Mouse (Mus musculus) forebrain, embryonic 15.5 days (tissue): Measurements from ENCODE around the gene Itsn1. TPM values are rescaled to one million over a fixed set of nuclear protein-coding genes. Genes with fewer than 3 reads are reported as not detected.

Experiments used
- ATAC-seq: fragments of 200-750 bp; cut with Nextera tagmentation; replicated peaks from 2 replicates; pipeline ENCODE4 v1.8.0; 2017; ENCODE audit warnings: mild to moderate bottlenecking, moderate TSS enrichment, moderate library complexity
- H3K27ac ChIP-seq: fragments of 300-500 bp; sonication (generic); replicated peaks from 2 replicates; pipeline ENCODE4 v1.5.1; 2015; ENCODE audit warnings: mild to moderate bottlenecking, inconsistent platforms
- H3K27me3 ChIP-seq: fragments of 300-500 bp; sonication (generic); 2 replicates; pipeline ENCODE4 v1.6.1; 2015; ENCODE audit warnings: inconsistent platforms
- H3K36me3 ChIP-seq: fragments of 300-500 bp; sonication (generic); 2 replicates; pipeline ENCODE4 v1.6.1; 2015; ENCODE audit warnings: mild to moderate bottlenecking, inconsistent platforms
- H3K4me1 ChIP-seq: fragments of 300-500 bp; sonication (generic); 2 replicates; pipeline ENCODE4 v1.6.1; 2015; ENCODE audit warnings: inconsistent platforms
- H3K4me2 ChIP-seq: fragments of 300-500 bp; sonication (generic); replicated peaks from 2 replicates; pipeline ENCODE4 v1.6.1; 2015; ENCODE audit warnings: mild to moderate bottlenecking, inconsistent platforms
- H3K4me3 ChIP-seq: fragments of 300-500 bp; sonication (generic); 2 replicates; pipeline ENCODE4 v1.5.1; 2015; ENCODE audit warnings: mild to moderate bottlenecking, inconsistent platforms
- H3K9ac ChIP-seq: fragments of 300-500 bp; sonication (generic); replicated peaks from 2 replicates; pipeline ENCODE4 v1.6.1; 2015; ENCODE audit warnings: mild to moderate bottlenecking, inconsistent platforms
- H3K9me3 ChIP-seq: fragments of 300-500 bp; sonication (generic); 2 replicates; pipeline ENCODE4 v1.6.1; 2016; ENCODE audit warnings: inconsistent platforms
- WGBS: fragments of 180-500 bp; shearing (Covaris S2); methylation state at CpG from one replicate; pipeline ENCODE4 v1.1.7; 2015; ENCODE audit warnings: mixed read lengths; 5-methylcytosine and 5-hydroxymethylcytosine counted together
- polyA plus RNA-seq: library from polyadenylated mRNA; unstranded; fragments of >200 nt; fragmentation: Nextera tagmentation; extraction: Ambion mirVana; gene quantifications from 2 replicates; pipeline ENCODE4 v1.2.1, GENCODE M21; 2015

Itsn1 gene
- polyA plus RNA-seq, 1 experiment from 2014 or later = 86.7 TPM

GRCm38 (mm10) chr16:91935108-91935507, 206.0 kb downstream of the Itsn1 start:
- no peaks in the 10 kb centered on the region for H3K36me3 ChIP-seq
- 40% methylated on average over 8 of the region's 8 CpGs for WGBS
- H3K9ac ChIP-seq = no peak overlapping the region
- H3K4me2 ChIP-seq = no peak overlapping the region
- H3K4me3 ChIP-seq = no peak overlapping the region
- H3K9me3 ChIP-seq = no peaks in the 10 kb centered on the region
- no peak for ATAC-seq
- H3K27me3 ChIP-seq = no peaks in the 10 kb centered on the region
- H3K27ac ChIP-seq = no peak overlapping the region
- peaks cover 12% of the 10 kb centered on the region for H3K4me1 ChIP-seq

- Histone ChIP-seq H3K9me3 (no peaks in the 10 kb centered on the region), H3K9ac (no peak overlapping the region), H3K4me1 (peaks cover 5% of the 10 kb centered on the region), H3K4me3 (no peak overlapping the region), H3K27ac (no peak overlapping the region), H3K27me3 (no peaks in the 10 kb centered on the region), H3K4me2 (no peak overlapping the region), H3K36me3 (no peaks in the 10 kb centered on the region)
- ATAC-seq = no peak
- 66% methylated on average over 8 of the region's 8 CpGs for WGBS
These were observed 206.6 kb downstream of the Itsn1 start for GRCm38 (mm10) chr16:91935726-91936125.

- no peak overlapping the region for H3K27ac ChIP-seq
- no peak overlapping the region for H3K9ac ChIP-seq
- 0 out of 2 replicates have a peak, but pooled peaks cover 3% of the 10 kb centered on the region for H3K4me1 ChIP-seq
- H3K27me3 ChIP-seq = no peaks in the 10 kb centered on the region
- 50% methylated on average over 10 of the region's 10 CpGs for WGBS
- no peaks in the 10 kb centered on the region for H3K36me3 ChIP-seq
- no peak overlapping the region for H3K4me3 ChIP-seq
- H3K4me2 ChIP-seq = no peak overlapping the region
- peak; percentile 23 for ATAC-seq
- H3K9me3 ChIP-seq = no peaks in the 10 kb centered on the region
These were observed 207.4 kb downstream of the Itsn1 start for GRCm38 (mm10) chr16:91936340-91937030.

- Histone ChIP-seq H3K27ac (no peak overlapping the region), H3K4me1 (no peaks in the 10 kb centered on the region), H3K4me2 (no peak overlapping the region), H3K9me3 (no peaks in the 10 kb centered on the region), H3K27me3 (no peaks in the 10 kb centered on the region), H3K9ac (no peak overlapping the region), H3K4me3 (no peak overlapping the region), H3K36me3 (no peaks in the 10 kb centered on the region)
- ATAC-seq = no peak
- 92% methylated on average over 11 of the region's 11 CpGs for WGBS
These were observed 208.2 kb downstream of the Itsn1 start for GRCm38 (mm10) chr16:91937281-91937680.

GRCm38 (mm10) chr16:91938141-91938540, 209.1 kb downstream of the Itsn1 start:
- 78% methylated on average over 5 of the region's 5 CpGs for WGBS
- no peak overlapping the region for H3K27ac ChIP-seq
- H3K27me3 ChIP-seq = no peaks in the 10 kb centered on the region
- no peak overlapping the region for H3K4me2 ChIP-seq
- no peak overlapping the region for H3K4me3 ChIP-seq
- no peaks in the 10 kb centered on the region for H3K9me3 ChIP-seq
- ATAC-seq = no peak
- H3K9ac ChIP-seq = no peak overlapping the region
- H3K4me1 ChIP-seq = no peaks in the 10 kb centered on the region
- no peaks in the 10 kb centered on the region for H3K36me3 ChIP-seq

GRCm38 (mm10) chr16:91940726-91941125, 211.6 kb downstream of the Itsn1 start:
- 76% methylated on average over 6 of the region's 6 CpGs for WGBS
- Histone ChIP-seq H3K9ac (no peak overlapping the region), H3K9me3 (no peaks in the 10 kb centered on the region), H3K4me3 (no peak overlapping the region), H3K36me3 (no peaks in the 10 kb centered on the region), H3K4me1 (no peaks in the 10 kb centered on the region), H3K4me2 (no peak overlapping the region), H3K27ac (no peak overlapping the region), H3K27me3 (no peaks in the 10 kb centered on the region)
- no peak for ATAC-seq

- ATAC-seq = no peak
- WGBS = 87% methylated on average over 14 of the region's 14 CpGs
- no peak overlapping the region for H3K4me3 ChIP-seq
- H3K36me3 ChIP-seq = no peaks in the 10 kb centered on the region
- H3K27me3 ChIP-seq = no peaks in the 10 kb centered on the region
- H3K4me1 ChIP-seq = peaks cover 3% of the 10 kb centered on the region
- no peak overlapping the region for H3K9ac ChIP-seq
- H3K27ac ChIP-seq = no peak overlapping the region
- no peaks in the 10 kb centered on the region for H3K9me3 ChIP-seq
- H3K4me2 ChIP-seq = no peak overlapping the region
These were observed 213.1 kb downstream of the Itsn1 start for GRCm38 (mm10) chr16:91942201-91942600.

GRCm38 (mm10) chr16:91946261-91946660, 217.2 kb downstream of the Itsn1 start:
- Histone ChIP-seq H3K4me2 (no peak overlapping the region), H3K27ac (no peak overlapping the region), H3K9me3 (no peaks in the 10 kb centered on the region), H3K27me3 (no peaks in the 10 kb centered on the region), H3K4me3 (no peak overlapping the region), H3K36me3 (no peaks in the 10 kb centered on the region), H3K9ac (no peak overlapping the region), H3K4me1 (peaks cover 7% of the 10 kb centered on the region)
- ATAC-seq = no peak
- WGBS = 82% methylated on average over 10 of the region's 10 CpGs

GRCm38 (mm10) chr16:91947093-91947492, 218.0 kb downstream of the Itsn1 start:
- Histone ChIP-seq H3K36me3 (no peaks in the 10 kb centered on the region), H3K9me3 (no peaks in the 10 kb centered on the region), H3K27ac (0 out of 2 replicates have a peak overlapping the region, but pooled peaks have one; percentile 35), H3K4me3 (no peak overlapping the region), H3K9ac (no peak overlapping the region), H3K4me1 (peaks cover 7% of the 10 kb centered on the region), H3K4me2 (peak overlapping the region; percentile 22), H3K27me3 (no peaks in the 10 kb centered on the region)
- WGBS = 49% methylated on average over 11 of the region's 11 CpGs
- 0 out of 2 replicates have a peak, but pooled peaks have one; percentile 43 for ATAC-seq

GRCm38 (mm10) chr16:91953967-91954366, 224.9 kb downstream of the Itsn1 start:
- no peaks in the 10 kb centered on the region for H3K27me3 ChIP-seq
- H3K9ac ChIP-seq = no peak overlapping the region
- H3K4me3 ChIP-seq = no peak overlapping the region
- WGBS = 94% methylated on average over 4 of the region's 4 CpGs
- no peaks in the 10 kb centered on the region for H3K36me3 ChIP-seq
- no peak for ATAC-seq
- H3K27ac ChIP-seq = no peak overlapping the region
- no peaks in the 10 kb centered on the region for H3K9me3 ChIP-seq
- no peaks in the 10 kb centered on the region for H3K4me1 ChIP-seq
- no peak overlapping the region for H3K4me2 ChIP-seq

GRCm38 (mm10) chr16:91954766-91955165, 225.7 kb downstream of the Itsn1 start:
- no peaks in the 10 kb centered on the region for H3K4me1 ChIP-seq
- H3K9ac ChIP-seq = no peak overlapping the region
- WGBS = 89% methylated on average over 8 of the region's 8 CpGs
- H3K9me3 ChIP-seq = no peaks in the 10 kb centered on the region
- no peak for ATAC-seq
- no peak overlapping the region for H3K4me2 ChIP-seq
- no peak overlapping the region for H3K27ac ChIP-seq
- H3K27me3 ChIP-seq = no peaks in the 10 kb centered on the region
- no peak overlapping the region for H3K4me3 ChIP-seq
- H3K36me3 ChIP-seq = no peaks in the 10 kb centered on the region

- peak; percentile 66 for ATAC-seq
- peak overlapping the region; percentile 4; the same call in 1 of the 2 replicates for H3K4me3 ChIP-seq
- WGBS = 2% methylated on average over 9 of the region's 9 CpGs
These were observed 233.3 kb downstream of the Itsn1 start for GRCm38 (mm10) chr16:91962204-91962893.

More at GRCm38 (mm10) chr16:91962204-91962893, 233.3 kb downstream of the Itsn1 start:
- Histone ChIP-seq H3K27ac (peak overlapping the region; percentile 87), H3K27me3 (no peaks in the 10 kb centered on the region), H3K36me3 (no peaks in the 10 kb centered on the region), H3K4me2 (peak overlapping the region; percentile 34), H3K9me3 (no peaks in the 10 kb centered on the region; the same call in 1 of the 2 replicates), H3K9ac (0 out of 2 replicates have a peak overlapping the region, but pooled peaks have one; percentile 20), H3K4me1 (peaks cover 27% of the 10 kb centered on the region)
